Mouse (Mus musculus): Measurements from ENCODE around the gene Dkk1.
"Not testable (repeated sequence)": the region's sequence is repeated elsewhere in the genome, so short reads cannot be mapped to it uniquely, and the experiment has no call there.

Dkk1 gene

GRCm38 (mm10) chr19:30549044-30549853 lies at the start of gene Dkk1:
Dkk1 (minus strand) TSS chr19:30549665.
- DNase-seq (ENCODE audit: extremely low read depth, low read depth, low spot score) = no peak

- no peak for DNase-seq (ENCODE audit: extremely low read depth, low read depth, low spot score)
Measured at GRCm38 (mm10) chr19:30586366-30586765, 36.9 kb upstream of the Dkk1 start.

GRCm38 (mm10) chr19:30564516-30564915 lies 15.1 kb upstream of the Dkk1 start:
- no peak for DNase-seq (ENCODE audit: extremely low read depth, low read depth, low spot score)

- no peak for DNase-seq (ENCODE audit: extremely low read depth, low read depth, low spot score)
Measured at GRCm38 (mm10) chr19:30563876-30564275, 14.4 kb upstream of the Dkk1 start.

- DNase-seq (ENCODE audit: extremely low read depth, low read depth, low spot score) = no peak
Measured at GRCm38 (mm10) chr19:30558024-30558423, 8.6 kb upstream of the Dkk1 start.

GRCm38 (mm10) chr19:30554467-30554881 lies 5.0 kb upstream of the Dkk1 start:
- DNase-seq (ENCODE audit: extremely low read depth, low read depth, low spot score) = no peak

- no peak for DNase-seq (ENCODE audit: extremely low read depth, low read depth, low spot score)
Measured at GRCm38 (mm10) chr19:30553740-30554139, 4.3 kb upstream of the Dkk1 start.

- no peak for DNase-seq (ENCODE audit: extremely low read depth, low read depth, low spot score)
Measured at GRCm38 (mm10) chr19:30552260-30552659, 2.8 kb upstream of the Dkk1 start.

GRCm38 (mm10) chr19:30549854-30550647 lies 586 bp upstream of the Dkk1 start:
- no peak for DNase-seq (ENCODE audit: extremely low read depth, low read depth, low spot score)

- no peak for DNase-seq (ENCODE audit: extremely low read depth, low read depth, low spot score)
Measured at GRCm38 (mm10) chr19:30548411-30549043, 938 bp downstream of the Dkk1 start.

GRCm38 (mm10) chr19:30539365-30539941 lies 10.0 kb downstream of the Dkk1 start:
- not testable (repeated sequence) for DNase-seq (ENCODE audit: extremely low read depth, low read depth, low spot score)

GRCm38 (mm10) chr19:30516771-30517170 lies 32.7 kb downstream of the Dkk1 start:
- DNase-seq (ENCODE audit: extremely low read depth, low read depth, low spot score) = no peak

GRCm38 (mm10) chr19:30510481-30510880 lies 39.0 kb downstream of the Dkk1 start:
- no peak for DNase-seq (ENCODE audit: extremely low read depth, low read depth, low spot score)

- DNase-seq (ENCODE audit: extremely low read depth, low read depth, low spot score) = no peak
Measured at GRCm38 (mm10) chr19:30505497-30505896, 44.0 kb downstream of the Dkk1 start.
